Mouse (Mus musculus): Measurements from ENCODE around the gene Atp6v1e1.
"Not testable (repeated sequence)": the region's sequence is repeated elsewhere in the genome, so short reads cannot be mapped to it uniquely, and the experiment has no call there.

Atp6v1e1 gene

GRCm38 (mm10) chr6:120820144-120820543 lies 2.4 kb downstream of the Atp6v1e1 start:
- peak in 1 of 2 experiments; percentile 26 for DNase-seq

GRCm38 (mm10) chr6:120819294-120819693 lies 3.3 kb downstream of the Atp6v1e1 start:
- no peak for DNase-seq

GRCm38 (mm10) chr6:120811999-120812398 lies 10.6 kb downstream of the Atp6v1e1 start:
- DNase-seq, result not testable (repeated sequence)

GRCm38 (mm10) chr6:120807738-120808081 lies 14.9 kb downstream of the Atp6v1e1 start:
- DNase-seq, result no peak

GRCm38 (mm10) chr6:120806999-120807737 lies 15.4 kb downstream of the Atp6v1e1 start:
- DNase-seq, result no peak

GRCm38 (mm10) chr6:120799581-120800041 lies 23.0 kb downstream of the Atp6v1e1 start:
- DNase-seq, result no peak

GRCm38 (mm10) chr6:120798905-120799304 lies 23.7 kb downstream of the Atp6v1e1 start:
- DNase-seq, result no peak

- no peak for DNase-seq
Observed at GRCm38 (mm10) chr6:120798019-120798418, 24.6 kb downstream of the Atp6v1e1 start.

GRCm38 (mm10) chr6:120796111-120796510 lies 26.5 kb downstream of the Atp6v1e1 start:
- no peak for DNase-seq

GRCm38 (mm10) chr6:120795422-120796086 lies 27.0 kb downstream of the Atp6v1e1 start:
- no peak for DNase-seq

- DNase-seq, result no peak
Observed at GRCm38 (mm10) chr6:120792947-120793346, 29.6 kb downstream of the Atp6v1e1 start.

GRCm38 (mm10) chr6:120790717-120791116 lies 31.9 kb downstream of the Atp6v1e1 start:
- DNase-seq, result no peak

- no peak for DNase-seq
Observed at GRCm38 (mm10) chr6:120790153-120790552, 32.4 kb downstream of the Atp6v1e1 start.

GRCm38 (mm10) chr6:120788904-120789303 lies 33.7 kb downstream of the Atp6v1e1 start:
- DNase-seq, result no peak

GRCm38 (mm10) chr6:120788068-120788607 lies 34.5 kb downstream of the Atp6v1e1 start:
- DNase-seq, result no peak

- DNase-seq, result no peak
Observed at GRCm38 (mm10) chr6:120784351-120784750, 38.2 kb downstream of the Atp6v1e1 start.

GRCm38 (mm10) chr6:120782948-120783347 lies 39.6 kb downstream of the Atp6v1e1 start:
- no peak for DNase-seq

- no peak for DNase-seq
Observed at GRCm38 (mm10) chr6:120778226-120778625, 44.4 kb downstream of the Atp6v1e1 start.

GRCm38 (mm10) chr6:120777533-120777932 lies 45.1 kb downstream of the Atp6v1e1 start:
- no peak for DNase-seq

- no peak for DNase-seq
Observed at GRCm38 (mm10) chr6:120776286-120776685, 46.3 kb downstream of the Atp6v1e1 start.

- no peak for DNase-seq
Observed at GRCm38 (mm10) chr6:120773763-120774162, 48.8 kb downstream of the Atp6v1e1 start.

- no peak for DNase-seq
Observed at GRCm38 (mm10) chr6:120773149-120773628, 49.4 kb downstream of the Atp6v1e1 start, which contains the start of gene Slc25a18. Gene Slc25a18 (plus strand): TSS chr6:120773578.

GRCm38 (mm10) chr6:120772025-120772424 lies 50.6 kb downstream of the Atp6v1e1 start:
- peak; percentile 44 to 52 for DNase-seq

GRCm38 (mm10) chr6:120771366-120771765 lies 51.2 kb downstream of the Atp6v1e1 start:
- DNase-seq, result no peak
